Mouse (Mus musculus) olfactory bulb, adult 2 months (tissue): ENCODE measurements around the gene Tox2.

Experiments used
- CTCF ChIP-seq: fragments of 200-500 bp; IDR thresholded peaks from 2 replicates; pipeline ENCODE4 v1.5.1; 2012; ENCODE audit warnings: low read depth, mild to moderate bottlenecking, low read length, moderate library complexity; ENCODE audit not compliant: insufficient read depth
- POLR2A ChIP-seq: fragments of 200-500 bp; IDR thresholded peaks from 2 replicates; pipeline ENCODE4 v1.6.1; 2012; ENCODE audit warnings: mild to moderate bottlenecking, low read depth, low read length, moderate library complexity; ENCODE audit not compliant: insufficient read depth

DNA sequence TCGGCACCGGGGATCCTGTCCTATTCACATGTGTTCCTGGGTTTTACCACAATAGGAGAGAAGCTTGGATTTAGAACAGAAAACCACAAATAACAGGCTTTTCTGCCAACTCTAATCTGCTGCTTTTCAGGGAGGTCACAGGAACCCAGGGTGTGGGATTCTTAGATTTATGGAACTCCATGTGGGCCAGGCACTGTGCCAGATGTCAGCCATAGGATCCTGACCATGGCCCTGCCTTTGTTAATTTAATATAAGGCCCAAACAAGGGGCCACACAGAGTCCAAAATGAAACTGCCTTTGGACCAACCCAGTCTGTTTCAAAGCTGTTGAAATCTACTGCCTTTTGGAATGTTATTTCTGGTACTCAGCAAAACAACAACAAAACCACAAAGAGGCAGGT, 8.9 kb upstream of the Tox2 start:
- TF ChIP-seq CTCF (no peak), POLR2A (no peak)
